Mouse (Mus musculus): ENCODE measurements around the gene Tmbim6.

Tmbim6 gene

DNA sequence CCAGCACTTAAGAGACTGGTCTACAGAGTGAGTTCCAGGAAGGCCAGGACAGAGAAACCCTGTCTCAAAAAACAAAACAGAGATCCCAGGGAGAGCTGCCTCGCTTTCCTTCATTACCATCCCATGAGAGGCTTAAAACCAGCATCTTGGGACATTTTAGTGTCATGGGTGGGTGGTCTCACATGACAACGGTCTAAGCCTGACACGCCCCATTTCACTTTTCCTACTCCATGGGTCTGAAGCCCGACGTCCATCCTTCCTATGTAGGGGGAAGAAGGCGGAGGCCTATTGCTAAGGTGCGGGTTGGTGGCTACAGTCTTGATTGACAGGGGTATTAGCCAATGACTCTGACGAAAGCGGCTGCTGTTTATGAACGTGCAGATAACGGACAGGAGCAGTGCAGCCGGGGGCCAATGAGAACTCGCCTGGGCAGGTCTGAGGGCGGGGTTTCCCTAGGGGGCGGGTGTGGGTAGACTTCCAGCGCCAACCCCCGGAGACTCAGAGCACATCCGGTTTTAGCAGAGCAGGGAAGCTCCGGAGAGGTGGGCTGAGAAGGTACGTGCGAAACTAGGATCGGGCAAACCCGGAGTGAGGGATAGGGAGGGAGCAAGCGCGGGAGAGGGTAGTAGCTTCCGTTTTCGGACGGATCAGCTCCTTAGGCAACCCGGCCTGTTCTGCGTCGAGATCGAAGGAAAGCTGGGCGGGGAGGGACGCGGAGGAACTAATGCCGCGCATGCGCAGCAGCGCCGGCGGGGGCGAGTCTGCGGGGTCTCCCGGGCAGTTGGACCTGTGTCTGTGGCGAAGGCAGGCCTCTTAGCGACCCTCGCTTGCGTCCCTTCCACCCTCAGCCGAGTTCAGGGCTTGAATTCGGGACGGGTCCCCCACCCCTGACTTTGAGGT is at the start of gene Tmbim6:
Tmbim6 (plus strand) TSS at position 397 of the 900 bp plus-strand sequence.
- DNase-seq (ENCODE audit: extremely low spot score), result peak; percentile 99

DNA sequence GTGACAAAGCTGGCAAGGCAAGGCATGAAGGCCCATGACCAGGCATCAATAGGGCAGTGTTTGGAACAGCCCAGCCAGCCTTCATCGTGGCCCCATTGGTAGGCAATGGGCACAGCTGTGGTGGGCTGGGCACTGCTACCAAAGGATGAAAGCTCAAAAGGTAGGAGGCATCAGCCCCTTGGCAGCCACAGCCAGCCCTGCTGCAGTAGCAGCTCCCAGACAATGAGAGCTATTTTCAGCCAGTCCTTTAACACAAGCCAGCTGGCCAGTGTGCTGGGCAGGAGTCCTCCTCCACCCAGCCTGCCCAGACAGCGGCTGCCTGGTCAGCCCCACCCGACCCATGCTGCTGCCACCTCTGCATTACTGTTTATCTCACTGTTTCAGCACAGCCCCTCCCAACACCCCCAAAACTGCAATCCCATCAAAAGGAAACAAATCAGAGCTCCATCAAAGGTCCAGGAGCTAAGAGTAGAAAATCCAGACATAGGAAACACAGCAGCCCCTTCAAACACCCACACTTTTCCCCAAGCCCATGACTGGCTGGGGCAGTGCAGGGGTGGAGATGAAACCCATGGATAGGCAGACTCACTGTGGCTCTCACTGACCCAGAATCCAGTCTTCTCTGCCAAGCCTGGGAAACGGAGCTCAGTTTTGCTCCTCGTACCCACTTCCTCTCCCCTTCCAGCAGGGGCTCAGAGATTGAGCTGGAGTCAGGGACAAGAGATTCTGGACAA is 49.1 kb upstream of the Tmbim6 start:
- DNase-seq (ENCODE audit: extremely low spot score), result no peak

DNA sequence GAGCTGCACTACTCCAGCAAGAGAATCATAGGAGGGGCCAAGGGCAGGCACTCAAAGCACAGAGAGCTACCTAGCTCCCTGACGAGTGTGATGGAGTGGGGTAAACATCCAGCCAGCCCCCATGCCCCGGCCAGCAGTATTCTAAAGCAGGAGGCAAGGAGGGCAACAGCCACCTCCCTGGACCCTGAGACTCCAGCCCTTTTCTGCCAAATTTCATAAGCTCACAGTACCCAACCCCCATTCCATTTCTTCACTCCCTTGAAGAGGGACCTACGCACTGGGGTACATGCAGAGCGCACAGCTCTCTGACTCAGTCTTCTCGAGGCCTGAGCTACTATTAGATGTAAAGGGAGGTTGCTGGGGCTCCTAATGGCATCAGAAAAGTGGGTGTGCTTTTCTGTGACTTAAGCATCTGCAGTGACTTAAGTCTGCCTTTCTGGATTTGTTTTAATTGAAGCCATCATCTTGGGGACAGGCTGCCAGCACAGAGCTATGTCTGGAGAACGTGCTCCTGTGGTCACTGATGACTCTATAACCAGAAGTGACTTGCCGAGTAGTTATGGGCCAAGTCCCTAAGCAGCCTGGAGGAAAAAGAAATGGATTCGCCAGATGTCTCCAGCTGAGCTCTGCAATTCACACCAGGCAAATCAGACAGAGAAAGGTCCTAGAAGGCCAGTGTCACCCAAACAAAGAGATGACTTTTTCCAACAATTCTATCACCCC is 48.4 kb upstream of the Tmbim6 start:
- DNase-seq (ENCODE audit: extremely low spot score), result no peak

DNA sequence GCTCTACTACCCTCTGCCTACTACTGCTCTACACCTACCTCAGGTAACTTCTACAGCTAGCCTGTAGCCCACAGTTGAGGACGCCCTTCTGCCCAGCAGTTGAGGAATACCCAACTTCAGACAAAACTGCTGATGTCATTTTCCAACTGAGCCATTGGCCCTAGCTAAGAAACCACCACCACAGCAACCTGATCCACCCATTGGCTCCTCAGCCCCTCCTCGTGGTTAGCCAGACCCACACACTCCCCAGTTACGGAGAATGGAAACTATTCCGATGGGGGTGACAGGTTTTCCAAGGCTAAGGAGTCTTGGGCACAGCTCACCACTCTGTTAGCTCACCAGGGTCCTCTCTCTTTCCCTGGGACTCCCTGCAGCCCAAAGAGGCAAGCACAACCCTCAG is 47.7 kb upstream of the Tmbim6 start:
- no peak for DNase-seq (ENCODE audit: extremely low spot score)

DNA sequence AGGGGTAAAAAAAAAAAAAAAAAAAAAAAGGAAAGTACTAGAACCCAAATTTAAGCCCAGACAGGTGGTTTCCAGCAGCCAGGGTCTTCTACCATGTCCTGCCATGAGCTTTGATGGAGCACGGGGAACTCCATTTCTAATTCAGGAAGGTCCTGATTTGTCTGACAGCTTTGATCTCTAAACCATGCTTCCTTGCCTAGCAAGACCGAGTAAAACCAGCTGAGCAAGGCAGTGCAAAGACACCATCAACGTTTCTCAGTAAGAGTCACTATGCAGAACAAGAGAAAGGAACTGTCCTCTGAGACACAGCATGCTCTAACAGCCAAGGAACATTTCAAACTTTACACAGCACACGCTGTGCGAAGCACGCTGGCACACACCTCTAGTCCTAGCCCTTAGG is 41.1 kb upstream of the Tmbim6 start:
- DNase-seq (ENCODE audit: extremely low spot score), result no peak

DNA sequence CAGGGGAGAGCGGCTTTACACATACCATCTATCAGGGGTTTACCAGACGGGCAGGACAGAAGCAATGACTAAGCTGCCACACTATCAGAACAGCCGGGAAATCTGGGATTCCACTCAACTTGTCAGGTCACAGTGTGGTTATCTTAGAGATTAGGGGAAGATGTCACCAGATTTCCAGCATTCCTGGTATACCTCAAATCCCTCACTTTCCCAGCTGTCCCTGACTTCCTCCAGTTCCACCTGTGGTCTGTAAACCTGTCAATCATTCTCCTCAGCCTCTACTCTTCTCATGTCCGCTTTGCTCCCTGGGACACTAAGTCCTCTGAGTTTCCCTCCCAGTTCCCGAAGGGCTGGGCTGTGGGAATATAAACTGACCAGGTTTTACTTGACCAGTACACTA is 40.4 kb upstream of the Tmbim6 start:
- no peak for DNase-seq (ENCODE audit: extremely low spot score)

DNA sequence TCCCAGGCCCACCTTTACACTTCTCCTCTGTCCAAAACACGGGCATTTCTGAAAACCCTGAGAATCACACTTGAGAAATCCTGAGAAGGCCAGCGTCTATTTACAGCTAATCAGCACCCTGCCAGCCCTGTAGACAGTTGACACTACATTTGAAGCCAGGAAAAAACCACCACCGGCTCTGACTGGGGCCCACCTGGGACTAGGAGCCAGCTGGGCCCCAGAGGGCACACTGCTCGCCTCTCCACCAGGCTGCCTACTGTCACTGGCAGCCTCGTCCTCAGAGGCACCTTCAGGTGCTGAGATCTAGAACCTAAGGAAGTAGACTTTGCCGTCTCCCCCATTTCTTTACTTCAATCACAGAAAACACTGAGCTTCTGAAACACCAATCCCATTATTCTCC is 37.0 kb upstream of the Tmbim6 start:
- no peak for DNase-seq (ENCODE audit: extremely low spot score)

DNA sequence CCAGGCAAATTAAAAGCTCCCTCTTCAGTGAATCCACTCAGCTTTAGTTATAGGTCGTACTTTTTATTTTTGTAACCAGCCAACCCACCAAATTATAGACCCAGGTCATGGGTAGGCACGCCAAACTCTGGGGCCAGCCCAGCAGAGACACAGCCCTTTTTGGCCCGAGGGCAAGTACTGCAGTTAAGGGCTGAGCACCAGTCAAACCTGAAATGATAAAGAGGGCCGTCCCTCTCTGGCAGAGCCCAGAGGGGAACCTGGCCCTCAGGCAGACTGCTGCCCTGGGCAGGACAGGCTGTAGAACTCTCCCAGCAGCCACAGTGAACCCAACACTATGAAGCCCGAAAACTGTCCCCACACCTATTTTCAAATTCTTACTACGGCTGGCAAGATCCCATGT is 36.2 kb upstream of the Tmbim6 start:
- DNase-seq (ENCODE audit: extremely low spot score), result no peak

DNA sequence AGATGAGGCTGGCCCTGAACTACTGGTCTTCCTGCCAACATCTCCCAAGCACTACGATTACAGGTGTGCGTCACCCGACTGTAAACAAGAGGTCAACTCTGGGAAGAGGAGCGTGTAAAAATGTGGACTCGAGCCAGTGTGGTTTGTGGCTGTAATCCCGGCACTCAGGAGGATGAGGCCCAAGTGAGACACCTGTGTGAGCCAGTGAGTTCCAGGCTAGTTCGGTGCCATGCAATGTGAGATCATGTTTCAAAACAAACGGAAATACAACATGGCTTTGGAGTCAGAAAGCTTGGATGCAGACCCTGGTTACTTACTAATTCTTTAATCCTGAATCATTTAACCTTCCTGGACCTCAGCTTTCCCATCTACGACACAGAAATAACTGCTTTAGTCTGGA is 33.7 kb upstream of the Tmbim6 start:
- no peak for DNase-seq (ENCODE audit: extremely low spot score)

DNA sequence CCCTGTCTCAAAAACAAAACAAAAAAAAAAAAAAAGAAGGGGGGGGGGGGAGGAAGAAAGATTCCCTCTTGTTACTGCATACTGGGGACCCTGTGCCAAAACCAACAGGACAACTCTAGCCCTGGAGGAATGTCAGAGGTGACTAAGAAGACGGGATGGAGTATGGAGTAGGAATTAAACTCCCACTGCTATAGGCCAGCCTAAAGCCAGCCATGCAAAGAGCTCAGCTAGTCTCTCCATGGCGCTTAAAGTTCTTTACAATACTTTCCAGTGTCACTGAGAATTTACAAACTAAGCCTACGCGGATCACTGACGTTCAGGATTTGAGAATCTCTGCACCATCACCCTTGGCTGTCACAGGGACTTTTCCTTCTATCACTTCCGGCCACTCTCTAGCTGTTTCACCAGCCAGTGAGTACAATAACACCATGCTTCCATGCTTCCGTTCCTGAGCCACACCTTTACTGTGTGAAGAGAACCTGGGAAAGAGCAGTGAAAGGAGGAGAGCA is 28.6 kb upstream of the Tmbim6 start:
- DNase-seq (ENCODE audit: extremely low spot score), result no peak

DNA sequence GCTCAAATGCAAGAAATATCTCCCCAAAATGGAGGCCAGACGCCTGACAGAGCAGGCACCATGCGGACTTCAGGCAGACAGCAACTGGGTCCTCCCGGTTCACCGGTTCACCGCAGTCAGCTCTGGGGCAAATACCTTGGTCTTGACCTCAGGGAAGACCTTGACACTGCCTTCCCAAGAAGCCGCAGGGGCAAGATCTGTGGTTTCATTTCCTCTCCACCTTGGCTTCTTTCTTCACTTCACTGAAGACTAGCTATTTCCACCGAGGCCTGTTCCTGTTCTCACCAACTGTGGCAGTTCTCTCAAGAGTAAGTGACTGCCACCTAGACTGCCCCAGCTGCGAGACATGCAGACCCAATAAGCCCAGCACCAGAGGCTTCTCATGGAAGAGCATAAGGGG is 27.8 kb upstream of the Tmbim6 start:
- no peak for DNase-seq (ENCODE audit: extremely low spot score)

DNA sequence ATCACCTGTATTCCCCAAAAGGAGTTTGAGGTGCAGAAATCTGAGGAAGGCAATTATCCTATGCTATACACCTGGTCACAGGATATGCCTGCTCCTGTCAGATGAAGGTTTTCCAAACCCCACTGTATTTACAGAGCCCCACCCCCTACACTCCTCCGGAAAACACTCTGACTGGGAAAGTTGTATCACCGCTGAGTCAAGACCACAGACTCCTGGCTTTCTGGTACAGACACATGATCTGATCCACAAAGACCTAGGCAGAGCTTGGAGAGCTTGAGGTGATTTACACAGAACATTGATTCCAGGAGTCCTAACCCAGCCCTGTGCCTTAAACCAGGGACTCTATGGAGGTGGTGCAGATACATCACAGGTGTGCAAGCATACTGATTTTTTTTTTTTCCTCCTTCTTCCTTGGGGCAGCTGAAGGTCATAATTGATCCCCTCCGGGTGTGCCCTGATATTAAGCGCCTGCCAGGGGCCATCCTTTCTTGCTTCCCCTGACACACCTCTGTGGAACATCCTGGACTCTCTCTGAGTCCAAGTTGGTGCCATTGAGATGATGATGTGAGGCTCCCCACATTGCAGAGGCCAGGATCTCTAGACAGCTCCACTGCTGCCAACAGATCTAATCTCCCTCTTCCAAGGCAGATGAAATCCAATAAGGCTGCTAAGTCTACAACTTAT is 24.0 kb upstream of the Tmbim6 start:
- DNase-seq (ENCODE audit: extremely low spot score), result no peak

DNA sequence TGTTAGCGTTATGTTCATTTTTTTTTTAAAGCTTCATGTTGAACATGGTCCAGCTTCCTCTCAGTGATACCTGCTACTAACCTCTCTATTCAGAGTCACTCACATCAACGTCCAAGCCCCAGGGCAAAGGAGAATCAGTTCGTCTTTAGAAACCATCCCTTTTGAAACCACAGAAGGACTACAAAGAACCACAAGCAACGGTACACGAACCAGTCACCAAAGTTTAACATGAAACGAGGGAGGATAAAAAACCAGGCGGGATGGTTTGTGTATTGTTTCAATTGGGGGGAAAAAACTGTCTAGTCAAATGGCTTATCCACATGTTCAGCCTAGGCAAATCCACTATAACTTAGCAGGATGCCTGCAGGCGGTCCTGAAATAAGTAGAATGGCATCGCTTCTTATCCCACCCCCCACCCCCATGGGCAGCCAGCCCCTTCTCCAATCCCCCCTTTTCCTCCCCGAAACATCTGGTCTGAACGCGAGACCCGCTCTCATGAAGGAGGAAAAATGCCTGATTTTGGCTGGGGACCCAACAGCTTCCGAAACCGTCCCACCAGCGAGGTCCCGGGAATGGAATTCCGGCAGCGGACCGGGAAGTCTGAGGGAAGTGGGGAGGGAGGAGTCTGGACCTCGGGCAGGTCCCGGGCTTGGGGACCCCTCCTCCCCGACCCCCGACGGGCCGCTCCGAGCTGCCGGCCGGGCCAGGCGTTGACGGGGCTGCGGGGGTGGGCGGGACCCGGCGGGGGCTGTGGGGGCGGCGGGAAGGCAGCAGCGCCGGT is 23.1 kb upstream of the Tmbim6 start:
- DNase-seq (ENCODE audit: extremely low spot score), result no peak

DNA sequence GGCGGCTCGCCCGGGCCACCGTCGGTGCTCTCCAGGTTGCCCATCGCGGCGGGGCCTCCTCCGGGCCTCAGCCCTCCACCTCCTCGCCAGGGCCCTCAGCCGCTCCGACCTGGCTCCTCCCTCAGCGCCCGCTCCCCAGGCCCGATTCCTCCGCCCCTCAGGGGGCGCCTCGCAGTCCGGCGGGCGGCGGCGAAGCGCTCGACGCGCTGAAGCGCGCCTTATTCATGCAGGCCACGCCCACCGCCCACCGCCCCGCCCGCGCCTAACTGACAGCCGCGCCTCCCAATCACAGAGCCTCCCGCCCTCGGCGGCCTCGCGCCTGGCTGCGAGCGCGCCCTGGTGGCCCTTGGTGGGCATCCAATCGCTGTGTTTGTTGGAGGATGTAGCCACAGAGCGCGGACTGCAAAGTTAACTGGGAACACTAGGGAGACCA is 22.4 kb upstream of the Tmbim6 start, which contains the start of gene Fmnl3:
Fmnl3 (minus strand) TSS at position 224 of the 433 bp plus-strand sequence.
- DNase-seq (ENCODE audit: extremely low spot score), result peak; percentile 99

DNA sequence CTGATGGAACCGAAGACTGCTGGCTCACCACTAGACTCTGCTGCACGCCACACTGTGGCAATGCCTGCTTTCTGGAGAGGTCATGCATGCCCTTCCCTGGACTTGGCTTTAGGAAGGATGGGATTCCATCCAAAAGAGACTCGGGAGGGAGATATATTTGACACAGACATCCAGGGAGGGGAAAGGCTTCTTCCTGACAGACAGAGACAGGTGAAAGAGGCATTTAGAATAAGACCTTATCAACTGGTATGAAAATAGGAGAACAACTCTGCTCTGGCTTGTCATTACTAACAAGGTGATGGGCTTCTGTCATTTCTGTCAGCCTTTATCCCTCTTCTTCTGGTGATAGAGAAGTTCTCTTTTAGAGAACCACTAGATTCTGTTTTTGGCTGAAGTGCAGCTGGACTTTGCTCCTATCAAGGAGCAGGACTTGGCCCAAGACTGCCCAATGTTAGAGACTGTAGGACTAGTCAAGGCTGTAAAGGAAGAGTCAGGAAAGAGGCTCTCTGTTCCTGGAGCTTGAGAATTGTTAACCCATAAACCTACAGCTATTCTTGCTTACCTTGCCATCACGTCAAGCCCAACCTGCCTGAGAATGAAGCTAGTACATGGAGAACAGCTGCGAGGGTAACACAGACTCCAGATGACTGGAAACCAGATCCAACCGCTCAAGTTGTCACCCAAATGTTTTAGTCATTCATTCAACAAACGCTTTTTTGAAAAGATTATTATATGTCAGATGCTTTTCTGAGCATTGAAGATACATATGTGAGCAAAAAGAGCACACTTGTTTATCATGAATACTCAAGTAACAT is 20.9 kb upstream of the Tmbim6 start:
- DNase-seq (ENCODE audit: extremely low spot score), result no peak

DNA sequence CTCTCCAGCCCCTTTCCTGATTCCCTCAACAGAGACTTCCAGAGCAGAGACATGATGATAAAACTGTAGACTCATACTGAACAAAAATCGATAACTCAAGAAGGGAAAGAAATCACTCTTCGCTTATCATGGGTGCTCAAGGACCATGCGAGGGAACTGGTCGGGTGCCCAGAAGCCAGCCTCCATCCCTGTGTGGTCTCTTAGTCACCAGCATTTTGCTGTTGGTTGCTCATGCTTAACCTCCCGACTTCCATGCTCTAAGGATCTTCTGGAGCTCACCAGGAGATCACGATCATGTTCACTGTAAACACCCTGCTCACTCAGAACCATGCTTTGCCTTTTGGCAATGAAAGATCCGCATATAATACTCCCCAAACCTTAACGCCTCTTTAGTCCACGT is 19.9 kb upstream of the Tmbim6 start:
- DNase-seq (ENCODE audit: extremely low spot score), result no peak

DNA sequence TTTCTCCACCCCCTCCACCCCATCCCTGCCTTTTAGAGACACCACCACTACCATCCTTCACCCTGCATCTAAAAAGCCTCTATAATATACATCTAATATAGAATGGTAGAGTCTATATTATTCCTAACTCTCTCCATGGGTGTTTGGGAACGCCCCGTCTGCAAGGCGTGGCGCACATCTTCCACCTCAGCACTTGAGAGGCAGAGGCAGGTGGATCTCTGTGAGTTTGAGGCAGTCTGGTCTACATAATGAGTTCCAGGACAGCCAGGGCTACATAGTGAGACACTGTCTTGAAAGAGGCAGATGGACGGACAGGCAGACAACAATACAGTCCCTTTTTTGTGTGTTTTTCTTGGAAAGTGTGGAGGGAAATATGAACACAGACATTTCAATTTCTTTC is 17.6 kb upstream of the Tmbim6 start:
- no peak for DNase-seq (ENCODE audit: extremely low spot score)

DNA sequence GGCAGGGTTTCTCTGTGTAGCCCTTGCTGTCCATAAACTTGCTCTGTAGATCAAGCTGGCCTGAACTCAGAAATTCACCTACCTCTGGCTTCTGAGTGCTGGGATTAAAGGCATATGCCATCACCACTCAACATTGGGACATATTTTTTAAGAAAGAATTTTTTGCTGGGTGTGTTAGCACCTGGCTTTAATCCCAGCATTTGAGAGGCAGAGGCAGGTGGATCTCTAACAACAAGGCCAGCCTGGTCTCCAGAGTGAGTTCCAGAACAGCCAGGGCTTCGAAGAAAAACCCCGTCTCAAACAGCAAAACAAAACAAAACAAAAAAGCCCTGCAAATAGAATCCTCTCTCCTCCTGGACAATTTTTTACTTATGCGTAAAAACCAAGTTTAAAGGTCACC is 17.1 kb upstream of the Tmbim6 start:
- no peak for DNase-seq (ENCODE audit: extremely low spot score)

DNA sequence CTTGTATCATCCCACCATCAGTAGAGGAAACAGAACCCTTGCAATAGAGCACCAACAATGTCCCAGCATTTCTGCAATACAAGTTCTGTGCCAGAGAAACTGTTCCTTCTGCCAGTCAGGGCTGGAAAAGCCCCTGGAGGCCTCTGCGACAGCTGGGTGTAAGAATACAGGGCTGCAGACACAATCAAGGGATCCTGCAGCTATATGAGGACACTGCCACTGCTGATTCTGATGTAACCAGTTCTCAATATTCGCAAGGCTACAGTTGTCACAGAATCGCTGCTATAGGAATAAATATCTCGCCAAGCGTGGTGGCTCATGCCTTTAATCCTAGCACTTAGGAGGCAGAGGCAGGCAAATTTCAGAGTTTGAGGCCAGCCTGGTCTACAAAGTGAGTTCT is 16.4 kb upstream of the Tmbim6 start:
- no peak for DNase-seq (ENCODE audit: extremely low spot score)

DNA sequence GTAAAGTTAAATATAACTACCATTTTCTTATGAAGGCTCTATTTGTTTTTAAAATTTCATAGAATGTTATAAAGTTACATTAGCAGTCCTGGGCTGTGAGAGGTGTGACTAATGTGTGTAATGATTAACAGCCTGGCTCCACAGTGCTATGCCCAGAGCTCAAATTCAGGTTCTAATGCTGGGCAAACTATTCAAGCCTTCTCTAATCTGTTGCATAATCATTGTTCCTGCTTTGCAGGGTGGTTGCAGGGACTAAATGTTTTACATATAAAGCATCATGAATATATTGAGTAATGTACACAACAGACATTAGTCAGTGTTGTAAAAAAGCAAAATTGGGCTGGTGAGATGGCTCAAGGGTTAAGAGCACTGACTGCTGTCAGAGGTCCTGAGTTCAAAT is 9.8 kb upstream of the Tmbim6 start:
- no peak for DNase-seq (ENCODE audit: extremely low spot score)
